Mouse (Mus musculus): ENCODE results near the gene Rab30. TPM values are rescaled to one million over a fixed set of nuclear protein-coding genes. Genes with fewer than 3 reads are reported as not detected.

The Rab30 gene
- polyA plus RNA-seq, 1 experiment from 2014 or later, result 18.6 TPM

DNA sequence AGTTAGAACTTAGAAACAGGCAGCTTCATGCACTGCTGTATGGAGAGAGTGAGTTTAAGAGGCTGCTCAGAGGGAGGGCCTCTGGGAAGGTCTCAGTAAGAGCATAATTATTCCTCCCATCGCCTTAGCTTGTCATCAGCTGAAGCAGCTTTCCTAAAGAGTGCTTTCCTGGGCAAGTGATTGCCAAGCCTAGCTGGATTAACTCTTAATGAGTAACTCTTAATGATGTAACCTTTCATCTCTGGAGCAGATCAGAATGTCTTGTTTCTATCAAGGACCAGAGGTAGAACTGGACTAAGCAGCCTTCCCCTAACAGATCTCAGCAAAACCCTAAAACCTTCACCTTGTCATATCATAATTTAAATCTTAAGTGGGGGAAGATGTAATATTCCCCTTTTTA lies 61.8 kb downstream of the Rab30 start:
- 64% methylated on average over 1 of the region's 1 CpGs for WGBS
- H3K4me1 ChIP-seq (replicated peaks), result peaks cover 29% of the 10 kb centered on the region
- H3K4me2 ChIP-seq, result no peak overlapping the region
- H3K9ac ChIP-seq, result no peak overlapping the region
- H3K4me3 ChIP-seq, result no peak overlapping the region
- H3K27me3 ChIP-seq, result no peaks in the 10 kb centered on the region
- no peaks in the 10 kb centered on the region for H3K9me3 ChIP-seq
- no peak for ATAC-seq (ENCODE audit: low FRiP score, low read depth)
- H3K27ac ChIP-seq (replicated peaks), result no peak overlapping the region
- no peaks in the 10 kb centered on the region for H3K36me3 ChIP-seq

DNA sequence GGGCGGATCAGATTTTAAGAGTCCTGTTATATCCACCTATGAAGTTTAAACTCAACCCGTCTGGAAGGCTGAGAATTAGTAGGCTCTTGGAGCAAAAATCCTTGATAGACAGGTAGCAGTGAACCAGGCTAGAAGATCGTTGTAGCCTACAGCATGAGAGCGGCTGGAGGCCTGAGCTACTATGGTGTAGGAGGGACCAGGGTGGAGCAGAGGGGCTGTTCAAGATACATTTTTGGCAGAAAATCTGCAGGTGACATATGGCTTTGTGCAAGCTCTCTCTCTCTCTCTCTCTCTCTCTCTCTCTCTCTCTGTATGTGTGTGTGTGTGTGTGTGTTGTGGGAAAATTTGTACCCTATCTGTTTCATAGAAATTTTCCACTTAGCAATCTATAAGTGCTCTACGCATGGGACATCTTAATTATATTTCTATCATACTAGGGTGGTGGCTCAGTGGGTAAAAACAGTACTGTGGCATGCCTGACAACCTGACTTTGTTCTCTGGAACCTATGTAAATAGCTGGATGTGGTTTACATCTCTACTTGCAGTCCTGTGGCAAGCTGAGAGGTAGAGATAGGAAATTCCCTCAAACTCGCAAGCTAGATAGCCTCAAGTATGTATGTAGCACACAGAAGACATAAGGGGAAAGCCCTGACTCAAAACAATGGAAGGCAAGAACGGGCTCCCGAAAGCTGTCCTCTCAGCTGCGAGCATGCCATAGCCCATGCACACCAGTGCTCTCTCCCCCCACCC lies 63.7 kb downstream of the Rab30 start:
- Histone ChIP-seq H3K4me3 (no peak overlapping the region), H3K4me1 (replicated peaks) (peaks cover 20% of the 10 kb centered on the region), H3K9me3 (no peaks in the 10 kb centered on the region), H3K27me3 (no peaks in the 10 kb centered on the region), H3K27ac (replicated peaks) (no peak overlapping the region), H3K36me3 (no peaks in the 10 kb centered on the region), H3K9ac (no peak overlapping the region), H3K4me2 (no peak overlapping the region)
- WGBS, result 90% methylated on average over 9 of the region's 9 CpGs
- ATAC-seq (ENCODE audit: low FRiP score, low read depth), result no peak

DNA sequence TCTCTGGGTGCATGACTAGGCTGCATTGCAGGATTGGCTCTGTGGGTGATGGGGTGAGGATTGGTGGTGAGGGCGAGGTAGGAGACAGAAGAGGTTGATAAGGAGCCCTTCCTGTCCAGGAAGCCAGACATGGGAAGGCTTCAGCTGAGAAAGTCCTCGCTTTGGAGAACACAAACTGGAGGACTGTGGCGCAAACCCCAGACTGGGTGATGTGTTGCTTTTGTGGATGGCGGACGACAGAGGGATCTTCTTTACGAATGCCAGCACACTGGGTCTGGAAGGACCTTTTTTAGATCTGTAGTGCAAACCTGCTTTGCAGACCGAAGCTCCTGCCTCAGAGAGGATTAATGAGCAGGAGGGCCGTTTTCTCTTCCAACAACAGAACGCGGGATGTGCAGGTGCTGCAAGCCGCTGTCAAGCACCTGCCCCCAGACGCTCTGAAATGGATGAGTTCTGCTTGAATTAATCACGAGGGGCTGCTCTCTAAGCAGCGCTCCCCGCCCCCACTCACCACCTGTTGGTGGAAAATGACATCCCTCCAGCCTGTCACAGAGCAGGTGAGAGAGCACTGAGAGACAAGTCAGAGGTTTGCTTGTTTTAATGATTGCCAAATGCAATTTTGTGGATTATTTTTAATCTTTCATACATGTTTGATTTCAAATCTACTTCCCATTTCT lies 65.2 kb downstream of the Rab30 start:
- no peaks in the 10 kb centered on the region for H3K9me3 ChIP-seq
- no peaks in the 10 kb centered on the region for H3K27me3 ChIP-seq
- no peak overlapping the region for H3K9ac ChIP-seq
- H3K4me1 ChIP-seq (replicated peaks), result peaks cover 17% of the 10 kb centered on the region
- peak overlapping the region; percentile 18 for H3K4me2 ChIP-seq
- no peaks in the 10 kb centered on the region for H3K36me3 ChIP-seq
- H3K4me3 ChIP-seq, result no peak overlapping the region
- H3K27ac ChIP-seq (replicated peaks), result peak overlapping the region; percentile 47; the same call in 1 of the 2 replicates
- peak; percentile 55; the same call in 1 of the 2 replicates for ATAC-seq (ENCODE audit: low FRiP score, low read depth)
- 35% methylated on average over 15 of the region's 15 CpGs for WGBS

DNA sequence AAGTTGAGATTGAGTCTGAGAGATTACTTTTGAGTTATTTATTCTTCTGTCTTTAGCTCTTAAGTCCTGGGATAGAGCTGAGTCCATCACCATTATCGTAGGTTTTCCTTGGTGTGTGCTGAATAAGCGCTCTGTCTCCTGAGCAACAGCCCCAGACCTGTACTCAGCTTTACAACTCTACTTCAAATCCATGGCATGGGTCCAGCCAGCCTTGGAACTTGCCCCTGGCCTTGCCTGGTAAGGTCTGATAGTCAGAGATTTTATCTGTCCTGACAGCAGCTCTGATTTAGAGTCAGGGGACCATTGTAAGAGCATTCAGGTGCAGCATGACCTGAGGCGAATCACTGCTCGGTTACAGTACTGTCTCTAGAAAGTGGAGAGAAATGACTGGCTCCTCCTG lies 66.1 kb downstream of the Rab30 start:
- ATAC-seq (ENCODE audit: low FRiP score, low read depth), result no peak
- Histone ChIP-seq H3K9me3 (no peaks in the 10 kb centered on the region), H3K36me3 (no peaks in the 10 kb centered on the region), H3K4me1 (replicated peaks) (peaks cover 24% of the 10 kb centered on the region), H3K9ac (no peak overlapping the region), H3K27ac (replicated peaks) (no peak overlapping the region), H3K4me2 (no peak overlapping the region), H3K27me3 (no peaks in the 10 kb centered on the region), H3K4me3 (no peak overlapping the region)
- WGBS, result 76% methylated on average over 4 of the region's 4 CpGs

DNA sequence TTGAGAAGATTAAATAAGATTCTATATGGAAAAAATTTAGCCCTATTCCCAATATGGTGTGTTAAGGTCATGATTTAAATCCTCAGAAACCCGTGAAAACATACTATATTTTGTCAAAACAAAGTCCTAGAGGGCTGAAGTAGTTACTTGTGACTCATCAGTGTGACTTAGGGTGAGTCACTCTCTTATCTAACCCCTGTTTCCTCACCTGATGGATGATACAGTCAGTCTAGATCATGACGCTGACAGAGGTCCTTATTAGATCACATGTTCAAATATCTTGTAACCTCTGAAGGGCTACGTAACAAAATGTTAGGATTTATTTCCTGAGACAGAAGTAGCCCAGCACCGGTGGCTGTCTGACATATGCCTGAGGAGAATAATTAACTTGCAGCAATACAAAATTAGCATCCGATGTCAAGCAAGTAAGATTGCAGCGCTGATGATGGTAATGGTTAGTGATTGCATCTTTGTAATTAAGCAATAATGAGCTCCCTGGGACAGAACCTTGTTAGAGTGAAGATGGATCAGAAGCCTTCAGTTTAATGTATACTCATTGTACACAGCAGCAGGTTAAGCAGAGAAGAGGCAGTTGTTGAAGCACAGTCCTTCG lies 70.4 kb downstream of the Rab30 start:
- no peaks in the 10 kb centered on the region for H3K36me3 ChIP-seq
- H3K4me2 ChIP-seq, result no peak overlapping the region
- H3K27ac ChIP-seq (replicated peaks), result no peak overlapping the region
- no peaks in the 10 kb centered on the region for H3K27me3 ChIP-seq
- ATAC-seq (ENCODE audit: low FRiP score, low read depth), result peak; percentile 59; the same call in 1 of the 2 replicates
- H3K4me1 ChIP-seq (replicated peaks), result peaks cover 19% of the 10 kb centered on the region
- H3K4me3 ChIP-seq, result no peak overlapping the region
- 60% methylated on average over 7 of the region's 7 CpGs for WGBS
- H3K9me3 ChIP-seq, result no peaks in the 10 kb centered on the region
- no peak overlapping the region for H3K9ac ChIP-seq

DNA sequence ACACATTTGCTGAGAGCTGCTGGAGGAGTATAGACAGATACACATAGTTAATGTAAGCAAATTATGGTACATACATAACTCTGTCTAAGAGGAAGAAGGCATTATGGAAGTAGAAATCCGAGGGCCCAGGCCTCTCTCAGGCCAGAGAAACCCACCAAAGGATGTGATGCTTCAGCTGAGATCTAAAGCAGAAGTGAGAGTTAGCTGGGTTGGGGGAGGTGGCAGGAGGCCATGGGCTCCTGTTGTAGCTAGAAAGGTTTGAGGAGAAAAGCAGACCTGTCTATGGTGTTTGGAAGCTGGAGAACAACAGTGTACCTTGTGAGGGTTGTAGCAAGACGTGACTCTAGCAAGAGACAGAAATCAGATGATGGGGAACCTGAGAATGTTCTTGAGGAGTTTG lies 75.8 kb downstream of the Rab30 start:
- WGBS, result 82% methylated on average over 2 of the region's 2 CpGs
- H3K9me3 ChIP-seq, result no peaks in the 10 kb centered on the region

DNA sequence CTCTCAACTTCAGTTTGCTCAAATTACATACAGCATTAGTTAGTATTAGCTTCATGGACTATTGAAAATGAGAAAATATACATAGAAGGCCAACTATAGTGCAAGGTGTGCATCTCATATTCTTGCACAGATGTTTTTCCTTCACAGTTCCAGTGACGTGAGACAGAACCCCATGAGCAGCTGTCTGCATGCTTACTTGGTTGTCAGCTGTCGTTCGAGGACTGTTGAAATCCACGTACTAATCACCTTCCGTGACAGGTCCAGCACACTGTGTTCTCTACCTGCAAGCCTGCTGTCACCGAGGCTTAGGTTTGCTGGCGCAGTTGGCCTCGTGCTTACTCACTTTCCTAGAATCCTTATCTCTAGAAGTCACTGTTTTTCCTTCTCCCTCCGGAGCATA lies 76.5 kb downstream of the Rab30 start:
- Histone ChIP-seq H3K36me3 (no peaks in the 10 kb centered on the region), H3K4me3 (no peak overlapping the region), H3K4me2 (no peak overlapping the region), H3K9me3 (no peaks in the 10 kb centered on the region), H3K27me3 (no peaks in the 10 kb centered on the region), H3K9ac (no peak overlapping the region), H3K27ac (replicated peaks) (no peak overlapping the region), H3K4me1 (replicated peaks) (peaks cover 7% of the 10 kb centered on the region; the same call in 1 of the 2 replicates)
- no peak for ATAC-seq (ENCODE audit: low FRiP score, low read depth)
- WGBS, result 90% methylated on average over 9 of the region's 9 CpGs

More for the DNA sequence above, 75.8 kb downstream of the Rab30 start:
- no peak overlapping the region for H3K27ac ChIP-seq (replicated peaks)
- peaks cover 9% of the 10 kb centered on the region; the same call in 1 of the 2 replicates for H3K4me1 ChIP-seq (replicated peaks)
- no peak overlapping the region for H3K4me3 ChIP-seq
- H3K36me3 ChIP-seq, result no peaks in the 10 kb centered on the region
- H3K27me3 ChIP-seq, result no peaks in the 10 kb centered on the region
- H3K9ac ChIP-seq, result no peak overlapping the region
- no peak for ATAC-seq (ENCODE audit: low FRiP score, low read depth)
- no peak overlapping the region for H3K4me2 ChIP-seq

DNA sequence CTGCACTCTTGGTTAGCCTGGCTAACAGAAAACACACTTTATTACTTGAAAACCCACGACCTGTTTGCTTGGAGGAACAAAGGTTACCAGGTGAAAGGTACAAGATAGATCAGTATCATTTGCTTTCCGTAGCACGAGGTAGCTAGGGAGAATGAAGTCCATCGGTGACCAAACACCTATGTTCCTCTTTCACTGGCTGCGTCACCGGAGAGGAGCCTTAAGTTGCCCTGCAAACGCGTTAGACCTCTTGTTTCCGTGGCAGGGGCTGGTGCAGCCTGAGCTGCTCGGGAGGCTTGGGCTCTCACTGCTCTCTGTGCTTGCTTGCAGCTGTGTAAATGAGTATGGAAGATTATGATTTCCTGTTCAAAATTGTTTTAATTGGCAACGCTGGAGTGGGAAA lies 78.3 kb downstream of the Rab30 start:
- Histone ChIP-seq H3K36me3 (no peaks in the 10 kb centered on the region), H3K9me3 (no peaks in the 10 kb centered on the region), H3K4me1 (replicated peaks) (peaks cover 7% of the 10 kb centered on the region; the same call in 1 of the 2 replicates), H3K4me3 (no peak overlapping the region), H3K27ac (replicated peaks) (no peak overlapping the region), H3K4me2 (no peak overlapping the region), H3K9ac (no peak overlapping the region), H3K27me3 (no peaks in the 10 kb centered on the region)
- 85% methylated on average over 11 of the region's 11 CpGs for WGBS
- no peak for ATAC-seq (ENCODE audit: low FRiP score, low read depth)

DNA sequence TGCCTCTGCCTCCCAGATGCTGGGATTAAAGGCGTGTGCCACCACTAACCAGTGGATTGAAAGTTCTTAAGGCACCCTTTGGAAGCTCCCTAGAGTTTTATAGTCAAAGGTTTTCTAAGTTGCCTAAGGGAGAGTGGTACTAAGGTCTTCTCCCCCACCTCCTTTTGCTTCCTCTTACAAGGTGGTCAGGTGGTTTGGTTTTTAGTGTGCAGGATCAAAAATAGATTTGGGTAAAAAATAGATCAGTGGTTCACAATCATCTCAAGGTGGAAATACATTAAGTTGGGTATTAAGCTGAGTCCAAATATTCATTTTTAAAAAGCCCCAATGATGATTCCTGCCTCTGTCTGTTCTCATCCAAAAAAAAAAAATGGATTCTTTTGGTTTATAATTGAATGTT lies 79.0 kb downstream of the Rab30 start:
- H3K4me1 ChIP-seq (replicated peaks), result peaks cover 7% of the 10 kb centered on the region; the same call in 1 of the 2 replicates
- ATAC-seq (ENCODE audit: low FRiP score, low read depth), result no peak
- H3K36me3 ChIP-seq, result no peaks in the 10 kb centered on the region
- H3K27ac ChIP-seq (replicated peaks), result no peak overlapping the region
- no peak overlapping the region for H3K4me3 ChIP-seq
- H3K4me2 ChIP-seq, result no peak overlapping the region
- H3K9me3 ChIP-seq, result no peaks in the 10 kb centered on the region
- no peaks in the 10 kb centered on the region for H3K27me3 ChIP-seq
- WGBS, result 100% methylated on average over 1 of the region's 1 CpGs
- no peak overlapping the region for H3K9ac ChIP-seq

DNA sequence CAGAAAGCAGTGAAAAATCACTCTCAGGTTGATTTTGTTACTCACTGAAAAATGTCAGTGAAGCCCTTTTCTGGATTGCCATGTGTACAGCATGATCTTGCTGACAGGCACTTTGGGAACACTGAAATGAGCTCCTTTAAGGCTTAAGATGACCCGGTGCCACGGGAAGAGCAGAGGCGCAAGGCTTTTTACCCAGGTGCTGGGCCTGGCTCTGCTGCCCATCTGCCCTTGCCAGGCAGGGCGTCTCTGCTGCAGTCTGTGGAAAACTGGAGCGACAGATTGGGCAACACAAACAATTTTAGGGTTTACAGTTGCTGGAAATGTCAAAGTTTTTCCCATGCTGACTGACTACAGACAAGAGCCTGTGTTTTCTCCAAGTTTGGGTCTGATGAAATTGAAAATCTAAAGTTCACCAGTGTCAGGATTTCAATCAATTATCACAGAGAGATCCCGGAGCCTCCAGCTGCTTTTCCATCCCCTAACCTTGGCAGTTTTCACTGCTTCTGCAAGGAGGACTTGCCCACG lies 79.6 kb downstream of the Rab30 start:
- Histone ChIP-seq H3K9me3 (no peaks in the 10 kb centered on the region), H3K4me2 (no peak overlapping the region), H3K27ac (replicated peaks) (no peak overlapping the region), H3K9ac (no peak overlapping the region), H3K4me3 (no peak overlapping the region), H3K4me1 (replicated peaks) (peaks cover 7% of the 10 kb centered on the region; the same call in 1 of the 2 replicates), H3K36me3 (peaks cover 3% of the 10 kb centered on the region; the same call in 1 of the 2 replicates), H3K27me3 (no peaks in the 10 kb centered on the region)
- WGBS, result 80% methylated on average over 7 of the region's 7 CpGs
- ATAC-seq (ENCODE audit: low FRiP score, low read depth), result no peak

DNA sequence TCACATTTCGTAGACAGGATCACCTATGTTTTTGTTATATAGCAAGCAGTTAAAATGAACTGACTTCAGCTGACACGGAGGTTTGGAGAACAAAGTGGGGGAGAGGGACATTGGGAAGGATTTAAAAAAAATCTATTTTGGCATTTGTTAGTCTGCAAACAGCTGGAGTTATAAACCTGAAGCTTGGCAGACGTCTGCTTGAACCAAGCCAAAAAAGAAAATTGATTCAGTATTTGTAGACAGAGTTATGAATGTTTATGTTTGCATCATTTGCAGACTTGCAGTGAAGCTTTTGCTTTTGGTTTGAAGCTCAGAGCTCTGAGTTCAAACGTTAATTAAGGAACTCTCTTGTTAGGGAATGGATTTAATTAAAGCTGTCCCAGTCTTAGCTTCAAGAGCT lies 80.5 kb downstream of the Rab30 start:
- H3K4me3 ChIP-seq, result no peak overlapping the region
- 60% methylated on average over 4 of the region's 4 CpGs for WGBS
- no peak overlapping the region for H3K27ac ChIP-seq (replicated peaks)
- no peak overlapping the region for H3K9ac ChIP-seq
- no peak overlapping the region for H3K4me2 ChIP-seq
- peaks cover 7% of the 10 kb centered on the region; the same call in 1 of the 2 replicates for H3K4me1 ChIP-seq (replicated peaks)
- ATAC-seq (ENCODE audit: low FRiP score, low read depth), result no peak
- peaks cover 3% of the 10 kb centered on the region; the same call in 1 of the 2 replicates for H3K36me3 ChIP-seq
- no peaks in the 10 kb centered on the region for H3K27me3 ChIP-seq
- no peaks in the 10 kb centered on the region for H3K9me3 ChIP-seq

Measured in hindbrain, embryonic 15.5 days (tissue).